Mouse (Mus musculus) kidney, postnatal 36 days (tissue): Measurements from ENCODE around the gene Iqcd.

ENCODE experiments used
- DNase-seq, 2 experiments: peaks; one replicate each; pipeline ENCODE4 v3.0.0; 2021 to 2022; ENCODE audit warnings: mixed read lengths in 2 of 2

Iqcd gene

DNA sequence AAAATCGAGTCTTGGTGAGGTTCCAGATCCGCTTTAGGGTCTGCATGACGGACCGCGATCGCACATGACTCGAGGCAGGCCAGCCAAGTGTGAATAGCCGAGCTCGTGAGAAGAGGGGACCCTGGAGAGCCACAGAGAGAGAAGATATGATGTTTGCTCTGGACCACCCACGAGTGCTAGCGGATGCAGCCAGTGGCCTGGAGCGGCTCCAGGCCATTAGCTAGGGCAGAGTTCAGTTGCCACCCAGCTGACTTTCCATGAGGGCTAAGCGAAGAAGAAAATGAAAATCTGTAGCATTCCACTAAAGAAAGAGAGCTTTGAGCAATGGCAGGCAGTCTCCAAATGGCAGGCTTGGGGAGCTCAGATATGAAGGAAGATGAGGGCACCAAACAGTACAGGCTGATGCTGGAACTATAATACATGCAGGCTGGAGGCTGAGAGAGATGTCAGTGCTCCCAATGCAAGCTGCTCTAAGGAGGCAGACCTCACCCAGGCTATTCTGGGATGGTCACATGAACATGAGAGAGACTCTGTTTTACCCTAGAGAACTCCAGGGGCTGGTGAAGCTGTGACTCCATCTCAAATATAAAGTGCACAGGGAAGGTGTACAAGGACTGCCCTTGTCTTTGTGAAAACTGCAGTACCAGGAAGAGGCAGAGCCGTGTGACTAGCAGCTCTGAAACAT, 17.6 kb upstream of the Iqcd start:
- DNase-seq: peak; percentile 72 to 77

DNA sequence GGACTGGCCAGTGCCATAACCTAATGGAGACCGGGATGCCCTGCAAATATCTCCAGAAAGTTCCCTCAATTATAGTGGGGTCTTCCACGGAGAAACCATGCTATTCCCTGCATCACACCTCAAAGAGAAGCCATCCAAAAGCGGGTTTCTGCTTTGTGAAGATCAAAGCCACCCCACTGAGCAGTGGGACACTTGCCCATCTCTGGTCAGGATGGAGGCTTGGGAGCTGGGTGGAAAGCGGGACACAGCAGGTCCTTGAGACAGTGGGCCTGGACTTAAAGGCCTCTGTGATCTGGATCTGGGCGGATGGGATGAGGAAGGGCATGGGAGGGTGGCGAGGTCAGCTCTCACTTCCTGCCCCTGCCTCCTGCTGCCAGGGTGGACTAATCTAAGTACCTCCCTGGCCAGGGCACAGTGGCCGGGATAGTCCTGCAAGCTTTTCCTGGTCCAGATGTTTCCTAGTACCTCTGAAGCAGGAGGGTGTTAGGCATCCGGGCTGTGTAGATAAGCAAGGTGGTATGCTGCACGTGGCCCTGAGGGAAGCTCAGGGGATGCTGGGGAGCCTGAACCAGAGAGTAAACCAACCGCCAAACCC, 14.2 kb upstream of the Iqcd start:
- DNase-seq: no peak

DNA sequence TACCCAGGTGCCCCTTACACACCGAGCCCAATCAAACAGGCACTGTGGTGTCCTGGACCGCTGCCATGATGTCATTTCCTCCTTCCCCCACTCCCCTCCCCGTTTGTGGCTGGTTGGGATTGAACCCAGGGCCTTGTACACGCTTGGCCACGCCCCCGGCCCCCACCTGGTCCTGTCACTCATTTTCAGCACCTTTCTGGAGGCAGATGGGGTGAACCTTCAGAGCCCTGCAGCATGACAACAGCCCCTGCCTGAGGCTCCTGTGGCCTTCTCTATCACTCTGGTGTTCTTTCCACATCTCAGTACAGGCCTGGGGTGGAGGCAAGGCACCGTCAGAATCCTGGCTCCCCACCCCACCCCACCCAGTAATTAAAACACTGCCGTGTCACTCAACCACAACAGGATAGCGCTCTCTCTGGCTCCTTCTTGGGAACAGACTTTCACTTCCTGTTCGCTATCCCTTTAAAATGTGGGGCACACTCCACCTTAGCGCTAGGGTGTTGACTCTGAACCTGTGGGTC, 12.0 kb upstream of the Iqcd start:
- no peak for DNase-seq

DNA sequence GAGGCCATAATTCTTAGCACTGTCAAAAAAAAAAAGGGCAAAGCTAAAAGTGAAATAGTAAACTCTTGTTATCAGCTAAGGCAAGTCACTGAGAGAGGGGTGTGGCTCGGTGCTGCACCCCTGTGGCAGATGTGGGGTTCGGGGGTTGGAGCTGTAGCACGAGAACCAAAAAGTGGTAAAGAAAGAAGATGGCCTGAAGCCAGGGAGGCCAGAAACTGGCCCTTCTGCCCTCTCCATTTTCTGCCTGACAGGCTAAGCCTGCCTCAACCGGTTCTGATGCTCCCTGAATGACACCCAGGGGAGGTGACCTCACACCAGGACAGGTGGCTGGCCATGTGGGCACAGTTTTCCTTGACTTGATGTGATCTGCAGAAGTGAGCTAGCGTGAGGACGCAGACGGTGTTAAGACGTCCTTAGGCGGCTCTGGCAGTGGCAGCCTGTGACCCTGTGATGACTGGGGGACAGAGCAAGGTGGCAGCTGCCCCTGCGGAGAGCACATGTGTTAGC, 10.8 kb upstream of the Iqcd start:
- peak; percentile 67 to 79 for DNase-seq

DNA sequence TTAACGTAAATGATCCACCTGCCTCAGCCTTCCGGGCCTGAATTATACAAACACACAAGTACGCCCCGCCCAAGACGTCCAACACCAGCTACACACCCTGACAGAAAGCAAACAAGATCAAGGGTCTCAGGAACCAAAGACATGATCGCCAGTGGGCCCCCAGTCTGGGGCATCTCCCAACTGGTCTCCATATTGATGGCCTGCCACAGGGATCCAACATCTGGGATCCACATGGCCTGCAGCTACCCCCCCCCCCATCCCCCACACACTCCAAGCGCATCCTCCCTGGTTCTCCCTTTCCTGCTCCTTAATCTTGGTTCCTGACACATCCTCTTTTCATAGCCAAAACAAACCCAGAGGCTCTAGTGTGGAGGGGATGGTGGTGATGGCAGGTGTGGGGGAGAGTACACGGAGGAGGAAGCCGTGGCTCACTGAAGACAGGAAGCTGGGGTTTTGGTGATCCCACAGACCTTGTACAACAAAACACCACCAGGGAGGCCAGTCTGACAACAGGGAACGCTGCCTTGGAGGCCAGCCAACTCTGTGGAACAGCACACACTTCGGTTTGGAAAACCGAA, 10.2 kb upstream of the Iqcd start:
- DNase-seq: peak; percentile 76 to 83

DNA sequence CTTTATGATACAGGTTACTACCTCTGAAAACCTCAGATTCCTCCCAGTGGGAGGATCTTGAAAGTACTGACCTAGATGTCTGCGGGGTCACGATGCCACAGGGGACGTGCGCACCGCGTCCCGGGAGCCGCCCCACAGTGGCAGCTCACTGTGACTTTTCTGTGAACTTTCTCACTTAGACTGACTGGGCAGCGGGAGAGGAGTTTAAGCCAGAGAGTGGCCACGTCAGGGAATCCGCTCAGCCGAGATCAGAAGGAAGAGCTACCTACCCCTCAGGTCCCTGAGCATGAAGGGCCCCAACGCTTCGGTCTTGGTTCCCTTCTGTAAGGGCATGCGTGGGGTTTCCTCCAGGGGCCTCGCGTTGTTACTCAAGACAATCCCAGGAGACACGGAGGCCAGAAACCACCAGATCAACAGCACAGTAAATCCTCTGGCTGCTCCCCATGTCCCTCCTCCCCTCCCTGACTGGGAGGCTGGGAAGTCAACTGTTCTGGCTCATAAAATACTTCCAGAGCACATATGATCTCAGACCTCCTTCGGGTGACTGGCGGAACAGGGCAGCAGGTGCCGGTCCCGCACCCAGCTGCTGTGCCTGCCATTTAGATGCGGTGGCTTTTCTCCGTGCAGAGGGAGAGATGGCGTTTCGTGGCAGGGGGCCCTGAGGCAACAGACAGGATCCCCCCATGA, 9.5 kb upstream of the Iqcd start:
- DNase-seq: peak; percentile 74 to 83

DNA sequence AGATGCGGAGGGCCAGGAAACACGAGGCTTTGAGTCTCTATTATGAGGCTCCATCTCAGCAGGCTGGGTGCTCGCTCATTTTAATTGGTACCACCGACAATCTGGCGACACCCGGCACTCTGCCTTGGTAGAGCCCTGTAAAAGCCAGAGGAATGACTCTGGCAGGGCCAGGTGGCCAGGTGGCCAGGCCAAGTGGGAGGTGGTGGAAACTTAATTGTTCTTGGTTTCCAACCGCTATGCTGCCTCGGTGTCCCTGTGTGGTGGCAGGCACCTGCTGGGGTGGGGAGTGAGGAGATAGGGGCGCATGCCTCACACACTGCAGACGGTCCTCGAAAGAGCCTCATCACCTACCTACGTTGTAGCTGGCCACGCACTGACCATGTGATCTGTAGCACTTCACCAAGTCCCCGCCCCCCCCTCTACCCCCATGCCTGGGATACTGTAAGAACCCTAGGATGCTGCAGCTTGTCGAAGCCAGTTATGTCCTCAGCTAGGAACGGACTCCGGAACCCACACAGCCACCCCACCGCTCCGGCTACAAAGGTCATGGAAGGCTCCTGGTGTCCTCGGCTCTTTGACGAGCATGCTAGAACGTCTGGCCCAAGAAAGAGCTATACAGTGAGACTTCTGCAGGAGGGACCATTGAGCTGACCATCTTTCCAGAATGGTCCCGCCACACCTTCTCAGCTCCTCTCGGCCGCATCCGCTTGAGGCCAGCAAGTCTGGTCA, 8.8 kb upstream of the Iqcd start:
- DNase-seq: peak; percentile 51 to 53

DNA sequence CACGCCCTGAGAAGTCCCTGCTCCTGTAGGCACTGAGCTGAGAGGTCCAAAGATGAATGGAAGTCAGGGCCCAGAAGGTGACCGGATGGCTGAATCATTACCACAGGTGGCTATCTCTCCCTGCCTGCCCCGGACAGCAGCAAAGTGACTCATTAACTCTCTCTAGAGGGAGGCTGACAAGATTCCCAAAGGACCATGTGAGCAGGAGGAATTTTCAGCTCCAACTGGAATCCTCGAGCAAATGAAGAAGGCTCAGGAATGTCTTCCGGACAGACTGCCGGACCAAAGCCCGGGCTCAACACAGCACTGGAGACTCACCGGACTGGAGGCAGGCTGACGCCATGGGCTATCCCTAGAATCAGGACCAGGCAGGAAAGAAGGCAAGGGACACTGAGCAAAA, 6.8 kb upstream of the Iqcd start:
- peak; percentile 69 to 89 for DNase-seq

DNA sequence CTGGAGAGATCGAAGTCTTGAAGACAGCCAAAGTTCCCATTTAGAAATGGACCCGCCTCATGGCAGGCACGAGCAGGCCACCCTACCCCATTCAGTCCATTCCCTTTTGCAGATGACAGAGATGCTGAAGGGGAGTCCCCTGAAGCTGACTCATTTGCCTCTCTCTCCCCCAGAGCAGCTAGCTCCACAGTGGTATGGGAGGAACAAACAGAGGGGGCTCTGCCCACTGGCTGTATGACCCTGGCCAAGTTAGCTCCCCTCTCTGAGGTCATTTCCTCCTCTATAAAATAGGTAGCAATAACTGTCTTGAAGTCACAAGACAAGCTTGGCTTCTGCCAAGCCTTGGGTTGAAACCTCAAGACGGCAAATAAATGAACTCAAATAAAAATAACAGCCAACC, 5.3 kb upstream of the Iqcd start:
- no peak for DNase-seq

DNA sequence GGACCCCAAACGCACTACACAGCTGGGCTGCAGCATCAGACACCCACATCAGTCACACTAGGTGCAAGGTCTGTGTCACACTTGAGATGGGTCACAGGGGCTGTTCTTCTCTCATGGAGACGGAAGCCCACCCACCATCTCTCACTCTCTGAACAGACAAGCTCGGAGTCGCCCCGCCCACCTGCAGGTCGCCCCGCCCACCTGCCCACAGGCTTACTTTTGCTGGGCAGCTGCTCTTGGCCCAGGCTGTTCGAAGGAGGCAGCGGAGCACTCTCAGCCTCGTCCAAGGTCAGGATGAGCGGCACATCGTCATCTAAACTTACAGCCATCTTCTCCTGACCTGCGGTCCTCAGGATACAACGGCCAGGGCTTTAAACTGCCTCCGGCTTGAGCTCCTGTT, 3.8 kb upstream of the Iqcd start:
- DNase-seq: peak in 1 of 2 experiments; percentile 69

DNA sequence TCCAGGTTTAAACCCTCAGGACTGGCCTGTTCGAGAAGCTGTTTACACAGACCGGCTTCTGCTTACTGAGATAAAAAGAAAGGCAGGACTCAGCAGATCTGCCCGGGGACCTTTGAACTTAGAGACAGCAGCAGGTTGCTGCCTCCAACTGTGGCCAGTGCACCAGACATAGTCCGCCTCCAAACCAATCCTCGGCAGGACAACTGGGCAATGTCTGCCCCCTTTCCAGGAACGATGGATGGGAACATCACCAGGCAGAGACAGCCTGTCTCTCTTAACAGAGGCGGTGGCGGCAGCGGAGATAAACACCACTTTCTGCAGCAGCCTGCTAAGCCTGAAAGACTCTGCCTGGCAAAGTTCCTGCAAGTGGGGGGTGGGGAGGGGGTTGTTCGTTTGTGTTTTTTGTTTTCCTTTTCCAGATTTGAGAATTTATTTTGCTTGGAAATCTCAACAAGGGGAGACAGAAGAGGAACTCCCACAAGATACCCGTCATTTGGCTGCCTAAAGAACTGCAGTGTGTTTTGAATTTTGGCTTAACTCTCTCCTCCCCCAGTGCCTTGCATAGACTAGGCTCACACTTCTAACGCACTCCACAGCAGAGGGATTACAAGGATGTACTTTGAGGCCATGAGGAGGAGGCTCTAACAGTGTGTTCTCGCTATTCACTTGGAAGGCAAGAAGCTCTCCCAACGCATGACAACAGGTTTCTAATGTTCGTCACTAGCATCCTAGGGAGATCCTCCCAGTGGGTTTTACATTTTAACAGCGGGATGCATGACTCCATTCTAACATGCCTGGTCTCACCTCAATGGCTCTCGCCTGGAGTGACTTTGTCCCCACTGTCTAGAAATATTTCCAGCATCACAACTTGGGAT, 1.8 kb upstream of the Iqcd start:
- peak; percentile 77 to 91 for DNase-seq

DNA sequence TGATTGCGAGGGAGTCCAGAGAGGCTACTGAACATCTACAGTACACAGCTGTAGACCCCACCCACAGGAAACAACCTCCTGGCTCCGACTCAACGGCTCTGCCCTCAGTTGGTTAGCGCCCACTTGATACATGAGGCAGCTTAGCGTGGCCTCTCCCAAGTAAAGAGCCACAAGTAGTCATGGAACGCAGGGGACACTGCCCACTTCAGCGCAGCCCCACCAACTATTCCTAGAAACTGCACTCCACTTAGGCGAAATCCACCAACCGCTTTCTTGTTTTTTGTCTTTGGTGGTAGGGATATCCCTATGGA, 1.2 kb upstream of the Iqcd start:
- DNase-seq: peak; percentile 75

DNA sequence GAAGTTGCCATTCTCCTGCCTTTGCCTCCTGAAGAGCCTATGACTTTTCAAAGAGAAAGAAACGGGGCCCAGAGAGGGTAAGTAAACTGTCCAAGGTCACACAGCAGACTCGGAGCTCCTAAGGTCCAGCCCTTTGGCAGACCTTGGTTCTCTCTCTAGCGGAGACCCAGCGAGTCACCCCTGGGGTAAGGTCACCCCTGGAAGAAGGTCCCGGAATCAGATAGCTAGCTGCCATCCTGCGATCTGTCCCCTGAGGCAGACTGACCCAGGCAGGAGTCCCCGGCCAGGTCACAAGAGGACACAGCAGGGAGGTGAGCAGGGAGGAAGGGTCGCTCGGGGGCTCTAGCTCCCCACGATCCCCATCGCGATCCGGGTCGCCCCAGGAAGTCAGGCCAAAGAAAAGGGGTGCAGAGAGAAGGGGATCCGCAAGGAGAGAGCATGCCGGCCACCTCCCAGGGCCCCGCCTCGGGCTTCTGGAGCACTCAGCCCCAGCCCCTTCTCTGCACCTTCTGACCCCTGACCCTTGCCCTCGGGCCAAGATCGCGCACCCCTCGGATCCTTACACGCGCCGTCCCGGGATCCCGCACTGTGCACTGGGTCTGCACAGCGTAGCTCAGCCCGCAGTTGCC, 762 bp upstream of the Iqcd start:
- DNase-seq: no peak

DNA sequence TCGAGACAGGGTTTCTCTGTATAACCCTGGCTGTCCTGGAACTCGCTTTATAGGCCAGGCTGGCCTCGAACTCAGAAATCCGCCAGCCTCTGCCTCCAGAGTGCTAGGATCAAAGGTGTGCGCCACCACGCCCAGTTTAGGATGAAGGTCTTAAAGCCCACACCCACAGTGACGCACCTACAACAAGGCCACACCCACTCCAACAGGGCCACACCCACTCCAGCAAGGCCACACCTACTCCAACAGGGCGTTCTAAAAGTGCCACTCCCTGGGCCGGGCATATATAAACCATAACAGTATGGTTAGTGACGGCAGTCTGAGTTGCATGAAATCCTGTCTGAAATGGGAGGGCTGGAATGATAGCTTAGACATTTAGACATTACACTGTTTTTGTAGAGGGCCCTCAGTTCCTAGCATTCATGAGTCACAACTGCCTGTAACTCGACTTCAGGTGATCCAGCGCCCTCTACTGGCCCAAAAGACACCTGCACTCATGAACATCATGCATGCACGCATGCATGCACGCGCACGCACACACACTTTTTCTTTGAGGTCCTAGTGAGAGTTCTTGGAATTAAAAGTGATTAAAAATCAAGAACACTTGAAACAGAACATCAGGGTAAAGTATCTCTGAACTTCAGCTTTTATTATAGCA, 1.7 kb downstream of the Iqcd start:
- peak in 1 of 2 experiments; percentile 78 for DNase-seq

DNA sequence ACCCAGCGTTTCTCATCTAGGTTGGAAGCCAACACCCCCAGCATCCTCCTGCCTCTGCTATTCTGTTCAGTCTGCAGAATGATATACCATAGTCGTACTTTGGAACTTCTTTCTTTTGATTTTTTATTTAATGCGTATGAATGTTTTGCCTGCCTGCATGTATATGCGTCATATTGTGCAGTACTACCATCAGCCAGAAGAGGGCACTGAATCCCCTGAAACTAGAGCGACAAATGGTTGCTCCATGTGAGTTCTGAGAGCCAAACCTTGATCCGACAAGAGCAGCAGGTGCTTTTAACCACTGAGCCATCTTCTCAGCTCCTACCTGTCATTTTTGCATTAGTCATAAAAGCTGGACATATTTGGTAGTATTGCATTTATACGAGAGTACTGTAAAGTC, 3.3 kb downstream of the Iqcd start:
- DNase-seq: peak in 1 of 2 experiments; percentile 69

DNA sequence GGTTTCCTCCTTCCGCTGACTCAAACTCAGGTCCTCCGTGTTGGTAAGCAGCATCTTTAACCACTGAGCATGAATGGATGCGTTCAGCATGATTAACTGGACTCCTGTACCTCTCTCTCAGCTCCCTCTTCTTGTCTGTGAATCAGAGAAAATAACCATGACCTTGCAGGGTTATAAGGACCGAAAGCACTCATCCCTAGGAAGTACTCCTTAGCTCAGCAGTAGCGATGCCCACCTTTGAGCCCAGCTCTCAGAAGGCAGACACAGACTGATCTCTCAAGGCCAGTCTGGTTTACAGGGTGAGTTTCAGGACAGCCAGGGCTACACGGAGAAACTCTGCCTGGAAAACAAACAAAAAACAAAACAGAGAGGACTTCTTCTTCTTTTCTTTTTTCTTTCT, 5.7 kb downstream of the Iqcd start:
- peak; percentile 52 to 77 for DNase-seq

DNA sequence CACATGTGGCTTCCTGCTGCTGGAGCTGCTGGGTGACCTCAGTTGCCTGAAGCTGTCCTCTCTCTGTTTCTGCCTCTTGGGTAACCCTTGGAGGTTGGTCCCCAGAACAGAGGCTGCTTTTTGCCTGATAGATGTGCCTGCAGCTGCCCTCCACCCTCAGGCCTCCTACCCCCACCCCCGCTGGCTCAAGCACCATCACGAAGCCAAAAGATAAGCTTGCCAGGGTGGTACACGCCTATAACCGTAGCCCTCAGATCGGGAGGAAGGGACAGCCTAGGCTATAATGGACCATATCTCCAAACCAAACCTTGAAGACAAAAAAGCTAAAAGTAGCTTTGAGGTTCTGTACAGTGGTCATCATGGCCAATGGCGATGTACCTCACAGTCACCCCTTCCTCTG, 10.8 kb downstream of the Iqcd start:
- no peak for DNase-seq

DNA sequence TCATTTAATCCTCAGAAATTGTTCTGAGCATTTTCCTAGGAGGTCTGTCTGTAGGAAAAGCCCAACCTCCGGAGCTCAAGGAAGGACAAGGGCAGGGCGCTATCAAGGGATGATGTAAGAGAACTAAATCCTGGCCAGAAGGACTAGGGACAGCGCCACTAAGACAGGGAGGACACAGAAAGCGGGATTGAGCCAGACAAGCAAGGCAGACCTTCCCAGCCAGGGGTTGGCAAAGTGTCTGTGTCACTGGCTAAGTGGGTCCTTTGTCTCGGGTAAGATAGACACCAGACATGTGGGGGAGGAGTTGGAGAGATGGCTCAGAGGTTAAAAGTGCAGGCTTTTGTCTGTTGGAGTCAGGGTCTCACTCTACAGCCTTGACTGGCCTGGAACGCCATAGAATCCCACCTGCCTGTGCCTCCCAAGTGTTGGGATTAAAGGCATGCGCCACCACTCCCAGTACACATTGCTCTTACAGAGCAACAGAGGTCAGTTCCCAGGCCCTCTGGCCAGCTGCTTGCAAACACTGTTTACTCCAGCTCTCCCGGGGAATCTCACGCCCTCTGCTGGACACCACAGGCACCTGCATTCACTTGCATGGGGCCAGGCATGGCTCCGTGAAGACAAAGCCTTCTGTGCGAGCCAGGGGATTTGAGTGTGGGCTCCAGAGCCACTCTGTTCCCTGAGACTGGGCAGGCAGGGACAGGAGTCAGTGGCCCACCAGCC, 12.3 kb downstream of the Iqcd start:
- DNase-seq: peak in 1 of 2 experiments; percentile 68

DNA sequence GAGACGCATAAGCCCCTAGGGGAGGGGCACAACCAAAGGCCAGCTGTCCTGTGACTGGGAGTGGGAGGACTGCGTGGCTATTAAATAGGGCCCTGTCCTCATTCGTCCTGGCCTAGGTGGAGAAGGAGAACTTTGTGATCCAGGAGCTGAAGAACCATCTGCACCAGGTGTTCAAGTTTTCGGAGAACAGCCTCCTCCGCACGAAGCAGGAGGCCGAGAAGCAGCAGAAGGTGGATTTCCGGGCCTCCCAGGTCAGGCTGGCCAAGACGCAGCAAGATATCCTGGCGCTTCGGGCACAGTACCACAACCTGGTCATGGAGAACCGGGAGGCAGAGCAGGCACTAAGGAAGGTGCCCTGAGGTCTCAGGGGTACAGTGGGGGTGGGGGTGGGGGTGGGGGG, 13.4 kb downstream of the Iqcd start:
- no peak for DNase-seq

DNA sequence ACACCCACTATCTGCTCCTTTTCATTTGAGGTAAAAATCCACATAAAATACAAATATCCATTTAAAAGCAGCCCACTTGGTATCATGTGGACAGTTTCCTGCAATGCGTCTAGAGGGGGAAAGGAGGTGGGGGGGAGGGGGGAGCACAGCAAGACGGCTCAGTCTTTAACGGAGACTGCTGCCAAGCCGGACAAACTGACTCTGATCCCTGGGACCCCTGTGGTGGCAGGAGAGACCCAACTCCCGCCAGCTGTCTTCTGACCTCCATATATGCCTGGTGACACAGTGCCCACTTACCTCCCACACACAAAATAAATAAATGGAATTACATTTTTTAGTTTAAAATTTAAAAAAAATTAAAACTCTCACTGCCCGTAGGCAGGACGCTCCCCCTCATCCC, 14.7 kb downstream of the Iqcd start:
- DNase-seq: no peak
